Mouse (Mus musculus): Measurements from ENCODE around the gene Mrpl50. TPM values are rescaled to one million over a fixed set of nuclear protein-coding genes. Genes with fewer than 3 reads are reported as not detected.

Gene Mrpl50
- polyA plus RNA-seq, 1 experiment from 2014 or later: 30.6 TPM

DNA sequence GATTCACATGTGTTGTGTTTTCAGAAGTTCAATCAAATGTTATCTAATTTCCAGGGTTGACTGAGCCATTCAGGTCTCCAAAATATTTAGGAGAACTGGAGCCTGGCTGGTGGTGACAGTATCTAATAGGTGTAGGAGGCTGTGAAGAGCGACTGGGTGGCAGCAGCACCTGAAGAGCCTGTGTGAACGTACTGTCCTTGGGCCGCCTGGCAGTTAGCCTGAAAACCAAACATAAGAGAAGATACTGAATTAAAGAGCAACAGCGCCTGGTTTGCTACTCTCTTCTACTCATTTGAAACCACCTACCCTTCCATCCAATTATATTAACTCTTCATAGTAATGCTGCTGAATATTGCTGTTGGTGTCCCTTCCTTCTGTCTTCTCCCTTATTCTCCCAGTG, 15.8 kb upstream of the Mrpl50 start:
- no peak for TF ChIP-seq EP300 (IDR thresholded peaks at IDR 0.05)
- TF ChIP-seq CTCF (IDR thresholded peaks at IDR 0.05): no peak
- no peak overlapping the region for H3K9ac ChIP-seq (replicated peaks; ENCODE audit: low read depth)
- H3K4me2 ChIP-seq (replicated peaks; ENCODE audit: low read depth, low read length): no peak overlapping the region
- no peaks in the 10 kb centered on the region for H3K4me1 ChIP-seq (ENCODE audit: insufficient read depth, low read depth, low read length)
- H3K9me3 ChIP-seq (ENCODE audit: low read length): no peaks in the 10 kb centered on the region
- no peak overlapping the region for H3K4me3 ChIP-seq (ENCODE audit: low read depth, low read length)
- 71% methylated on average over 4 of the region's 4 CpGs for WGBS
- no peaks in the 10 kb centered on the region for H3K27me3 ChIP-seq (replicated peaks; ENCODE audit: insufficient read depth, low read length)
- H3K36me3 ChIP-seq (ENCODE audit: insufficient read depth, low read length): no peaks in the 10 kb centered on the region
- ATAC-seq (no peak), DNase-seq (ENCODE audit: low spot score) (no peak)
- H3K27ac ChIP-seq (ENCODE audit: low read length): no peak overlapping the region

DNA sequence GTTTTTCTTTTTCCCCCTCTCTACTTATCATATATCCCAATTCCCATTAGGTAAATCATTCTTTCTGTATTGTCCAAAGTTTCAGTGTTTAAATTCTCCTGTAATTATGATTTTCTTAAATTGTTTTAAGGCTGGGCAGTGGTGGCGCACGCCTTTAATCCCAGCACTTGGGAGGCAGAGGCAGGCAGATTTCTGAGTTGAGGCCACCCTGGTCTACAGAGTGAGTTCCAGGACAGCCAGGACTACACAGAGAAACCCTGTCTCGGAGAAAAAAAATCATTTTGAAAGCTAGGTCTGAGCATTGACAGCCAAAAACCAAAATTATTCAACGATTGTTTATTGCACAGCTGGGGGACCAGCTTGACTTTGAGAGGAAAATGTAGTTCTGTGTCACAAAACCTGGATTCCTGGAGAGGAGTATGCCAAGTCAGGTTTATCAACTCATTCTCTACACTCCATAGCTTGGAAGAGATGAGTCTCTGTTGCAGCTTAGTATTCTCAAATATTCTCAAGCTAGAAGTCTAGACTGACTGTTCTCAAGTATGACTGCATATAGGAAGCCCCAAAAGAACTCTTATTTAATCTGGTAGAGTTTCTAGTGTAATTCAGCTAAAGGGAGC, 14.9 kb upstream of the Mrpl50 start:
- 91% methylated on average over 4 of the region's 4 CpGs for WGBS
- DNase-seq (ENCODE audit: low spot score) (no peak), ATAC-seq (no peak)
- Histone ChIP-seq H3K36me3 (ENCODE audit: insufficient read depth, low read length) (peaks cover 3% of the 10 kb centered on the region; the same call in 1 of the 2 replicates), H3K4me3 (ENCODE audit: low read depth, low read length) (no peak overlapping the region), H3K9ac (replicated peaks; ENCODE audit: low read depth) (no peak overlapping the region), H3K9me3 (ENCODE audit: low read length) (no peaks in the 10 kb centered on the region), H3K4me2 (replicated peaks; ENCODE audit: low read depth, low read length) (no peak overlapping the region), H3K27me3 (replicated peaks; ENCODE audit: insufficient read depth, low read length) (no peaks in the 10 kb centered on the region), H3K27ac (ENCODE audit: low read length) (no peak overlapping the region), H3K4me1 (ENCODE audit: insufficient read depth, low read depth, low read length) (no peaks in the 10 kb centered on the region)
- TF ChIP-seq EP300 (IDR thresholded peaks at IDR 0.05) (no peak), CTCF (IDR thresholded peaks at IDR 0.05) (no peak)

DNA sequence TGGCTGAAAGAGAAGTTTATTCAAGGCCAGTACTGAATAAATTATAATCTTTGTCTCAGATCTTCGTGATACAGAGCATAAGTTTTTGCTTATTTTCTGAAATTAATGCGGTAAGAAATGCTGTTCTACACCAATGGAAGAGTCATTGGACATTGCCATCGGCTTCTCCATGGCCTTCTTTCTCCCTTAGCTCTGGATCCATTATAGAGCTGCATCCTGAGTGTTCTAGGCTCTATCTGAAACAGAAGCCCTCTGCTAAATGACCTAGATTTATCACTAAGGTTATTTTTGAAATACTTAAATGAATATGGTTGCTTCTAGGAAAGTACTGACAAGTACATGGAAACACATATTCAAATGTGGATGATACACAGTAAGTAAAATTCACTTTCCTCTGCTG, 14.1 kb upstream of the Mrpl50 start:
- H3K4me2 ChIP-seq (replicated peaks; ENCODE audit: low read depth, low read length): no peak overlapping the region
- no peaks in the 10 kb centered on the region for H3K27me3 ChIP-seq (replicated peaks; ENCODE audit: insufficient read depth, low read length)
- ATAC-seq (no peak), DNase-seq (ENCODE audit: low spot score) (no peak)
- H3K36me3 ChIP-seq (ENCODE audit: insufficient read depth, low read length): peaks cover 10% of the 10 kb centered on the region; the same call in 1 of the 2 replicates
- H3K9ac ChIP-seq (replicated peaks; ENCODE audit: low read depth): no peak overlapping the region
- H3K4me1 ChIP-seq (ENCODE audit: insufficient read depth, low read depth, low read length): no peaks in the 10 kb centered on the region
- 85% methylated on average over 3 of the region's 3 CpGs for WGBS
- no peak overlapping the region for H3K4me3 ChIP-seq (ENCODE audit: low read depth, low read length)
- TF ChIP-seq CTCF (IDR thresholded peaks at IDR 0.05): no peak
- no peak for TF ChIP-seq EP300 (IDR thresholded peaks at IDR 0.05)
- no peaks in the 10 kb centered on the region for H3K9me3 ChIP-seq (ENCODE audit: low read length)
- H3K27ac ChIP-seq (ENCODE audit: low read length): no peak overlapping the region

DNA sequence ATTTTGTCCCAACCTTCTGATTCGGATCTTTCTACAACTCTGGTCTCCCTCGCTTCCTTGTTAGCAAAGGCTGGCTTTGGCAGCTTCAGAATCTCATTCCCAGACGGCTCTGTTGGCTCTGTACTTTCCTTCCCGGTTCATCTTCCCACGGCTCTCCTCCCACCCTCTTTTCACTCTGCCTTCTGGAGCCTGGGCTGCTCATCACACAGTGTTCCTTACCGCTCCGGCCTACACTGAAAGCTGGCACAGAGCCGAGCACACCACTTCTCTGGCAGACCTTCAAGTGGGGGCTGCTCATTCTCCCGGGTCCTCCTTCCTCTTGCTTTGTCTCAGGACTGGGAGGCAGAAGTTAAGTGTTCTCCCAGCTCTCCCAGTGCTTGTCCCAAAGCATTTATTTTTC, 1.7 kb upstream of the Mrpl50 start:
- TF ChIP-seq CTCF (IDR thresholded peaks at IDR 0.05) (no peak), EP300 (IDR thresholded peaks at IDR 0.05) (no peak)
- no peaks in the 10 kb centered on the region for H3K9me3 ChIP-seq (ENCODE audit: low read length)
- peaks cover 7% of the 10 kb centered on the region; the same call in 1 of the 2 replicates for H3K4me1 ChIP-seq (ENCODE audit: insufficient read depth, low read depth, low read length)
- WGBS: 55% methylated on average over 9 of the region's 9 CpGs
- H3K36me3 ChIP-seq (ENCODE audit: insufficient read depth, low read length): no peaks in the 10 kb centered on the region
- H3K4me3 ChIP-seq (ENCODE audit: low read depth, low read length): no peak overlapping the region
- H3K9ac ChIP-seq (replicated peaks; ENCODE audit: low read depth): no peak overlapping the region
- H3K27ac ChIP-seq (ENCODE audit: low read length): no peak overlapping the region
- DNase-seq (ENCODE audit: low spot score): peak; percentile 8
- H3K4me2 ChIP-seq (replicated peaks; ENCODE audit: low read depth, low read length): no peak overlapping the region
- H3K27me3 ChIP-seq (replicated peaks; ENCODE audit: insufficient read depth, low read length): no peaks in the 10 kb centered on the region
- ATAC-seq: no peak

DNA sequence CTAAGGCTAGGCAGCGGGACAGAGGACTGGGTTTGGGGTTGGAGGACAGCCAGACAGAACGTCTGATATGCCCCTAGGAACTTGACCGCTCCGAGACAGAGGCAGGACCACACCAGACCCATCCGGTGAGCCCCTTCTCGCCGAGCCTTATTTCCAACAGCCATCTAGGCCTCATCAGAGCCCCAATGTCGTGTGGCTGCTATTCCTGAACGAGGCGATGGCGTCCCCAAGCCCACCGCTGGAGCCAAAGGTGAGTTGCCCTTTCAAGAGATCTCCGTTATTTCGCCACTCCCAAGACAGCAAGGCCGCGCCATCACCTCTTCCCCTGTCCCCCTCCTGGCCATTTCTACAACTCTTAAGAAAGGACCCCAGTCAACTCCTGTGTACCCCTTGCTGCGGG, 453 bp upstream of the Mrpl50 start:
- no peak for DNase-seq (ENCODE audit: low spot score)
- Histone ChIP-seq H3K9me3 (ENCODE audit: low read length) (no peaks in the 10 kb centered on the region), H3K4me3 (ENCODE audit: low read depth, low read length) (peak overlapping the region; percentile 75), H3K9ac (replicated peaks; ENCODE audit: low read depth) (peak overlapping the region; percentile 56), H3K4me2 (replicated peaks; ENCODE audit: low read depth, low read length) (peak overlapping the region; percentile 85), H3K27ac (ENCODE audit: low read length) (no peak overlapping the region), H3K4me1 (ENCODE audit: insufficient read depth, low read depth, low read length) (peaks cover 7% of the 10 kb centered on the region; the same call in 1 of the 2 replicates), H3K36me3 (ENCODE audit: insufficient read depth, low read length) (no peaks in the 10 kb centered on the region), H3K27me3 (replicated peaks; ENCODE audit: insufficient read depth, low read length) (no peaks in the 10 kb centered on the region)
- peak; percentile 47 for ATAC-seq
- WGBS: 0% methylated on average over 17 of the region's 17 CpGs
- no peak for TF ChIP-seq EP300 (IDR thresholded peaks at IDR 0.05)
- TF ChIP-seq CTCF (IDR thresholded peaks at IDR 0.05): peak; percentile 29

DNA sequence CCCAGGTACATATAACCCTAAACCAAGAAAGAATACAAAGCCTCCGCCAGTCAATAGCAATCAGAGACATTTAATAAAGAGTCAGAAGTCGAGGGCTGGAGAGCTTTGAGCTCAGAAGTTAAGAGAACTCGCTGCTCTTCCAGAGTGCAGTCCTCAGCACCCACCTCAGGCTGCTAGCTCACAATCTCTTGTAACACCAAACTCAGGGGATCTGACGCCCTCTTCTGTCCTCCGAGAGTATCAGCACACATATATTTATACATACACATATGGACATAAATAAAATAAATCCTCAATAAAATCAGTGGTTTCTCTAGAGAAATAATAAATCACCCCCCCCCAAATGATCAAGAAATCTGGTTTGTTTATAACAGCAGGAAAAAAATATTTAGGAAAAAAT, 1.4 kb downstream of the Mrpl50 start:
- peaks cover 7% of the 10 kb centered on the region; the same call in 1 of the 2 replicates for H3K4me1 ChIP-seq (ENCODE audit: insufficient read depth, low read depth, low read length)
- H3K27me3 ChIP-seq (replicated peaks; ENCODE audit: insufficient read depth, low read length): no peaks in the 10 kb centered on the region
- TF ChIP-seq CTCF (IDR thresholded peaks at IDR 0.05): peak; percentile 28; the same call in 1 of the 2 replicates
- no peak for TF ChIP-seq EP300 (IDR thresholded peaks at IDR 0.05)
- DNase-seq (ENCODE audit: low spot score): peak; percentile 13
- H3K36me3 ChIP-seq (ENCODE audit: insufficient read depth, low read length): no peaks in the 10 kb centered on the region
- no peak overlapping the region for H3K4me3 ChIP-seq (ENCODE audit: low read depth, low read length)
- no peak overlapping the region for H3K27ac ChIP-seq (ENCODE audit: low read length)
- no peaks in the 10 kb centered on the region for H3K9me3 ChIP-seq (ENCODE audit: low read length)
- no peak overlapping the region for H3K9ac ChIP-seq (replicated peaks; ENCODE audit: low read depth)
- 69% methylated on average over 5 of the region's 5 CpGs for WGBS
- no peak overlapping the region for H3K4me2 ChIP-seq (replicated peaks; ENCODE audit: low read depth, low read length)
- no peak for ATAC-seq
